Mouse (Mus musculus) megakaryocyte, embryonic 14.5 days (primary cell): ENCODE data around the gene Hexa.

ENCODE experiments used
- FLI1 ChIP-seq: IDR thresholded peaks from 2 replicates; pipeline ENCODE4 v1.6.1; 2012; ENCODE audit warnings: low read length, inconsistent platforms, mixed read lengths
- GATA1 ChIP-seq: IDR thresholded peaks from 3 replicates; pipeline ENCODE4 v1.6.1; 2012; ENCODE audit warnings: mixed read lengths, low read length, inconsistent platforms, borderline replicate concordance

DNA sequence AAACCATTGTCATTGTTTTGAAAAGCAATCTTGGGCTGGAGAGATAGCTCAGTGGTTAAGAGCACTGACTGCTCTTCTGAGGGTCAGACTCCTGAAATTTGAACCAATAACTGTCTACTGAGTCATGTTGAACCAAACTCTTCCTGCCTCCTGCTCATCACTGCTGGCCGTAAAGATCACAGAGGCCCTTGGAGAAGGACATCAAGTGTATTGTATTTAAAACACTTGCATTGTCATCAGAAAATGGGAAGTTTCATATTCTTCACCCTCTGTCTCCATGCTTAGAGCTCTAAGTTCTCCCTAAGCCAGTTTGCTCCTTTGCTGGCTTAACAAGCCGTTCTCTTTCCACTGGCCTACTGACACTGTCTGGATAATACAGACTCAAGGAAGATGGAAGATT, 11.1 kb upstream of the Hexa start:
- TF ChIP-seq GATA1 (no peak), FLI1 (no peak)
